Mouse (Mus musculus): ENCODE measurements around the gene Gse1.
"Not testable (repeated sequence)": the region's sequence is repeated elsewhere in the genome, so short reads cannot be mapped to it uniquely, and the experiment has no call there.

Gene Gse1

DNA sequence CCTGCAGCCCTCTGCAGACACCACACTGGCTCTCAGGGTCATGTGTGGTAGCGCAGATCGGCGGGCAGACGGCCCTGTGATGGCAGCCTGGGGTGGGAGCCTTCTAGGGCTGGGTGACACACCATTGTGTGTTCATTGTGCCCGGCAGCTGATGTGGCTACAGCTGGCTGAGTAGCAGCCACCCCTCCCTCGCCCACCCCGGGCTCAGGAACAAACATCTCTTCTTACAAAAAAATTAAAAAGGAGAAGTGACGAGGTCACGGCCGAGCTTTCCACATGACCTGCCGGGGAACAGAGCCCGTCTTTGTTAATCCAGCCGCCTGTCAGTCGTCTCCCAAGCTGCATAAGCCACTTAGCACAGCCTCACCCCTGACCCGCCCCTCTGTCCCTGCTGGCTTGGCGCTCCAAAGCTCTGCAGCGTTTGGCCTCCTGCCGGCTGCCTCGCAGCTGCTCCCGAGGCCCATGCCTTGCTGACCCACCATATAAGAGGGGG lies 94.7 kb downstream of the Gse1 start:
- peak; percentile 62 to 78 for DNase-seq (ENCODE audit: low spot score in 2 of 2)

DNA sequence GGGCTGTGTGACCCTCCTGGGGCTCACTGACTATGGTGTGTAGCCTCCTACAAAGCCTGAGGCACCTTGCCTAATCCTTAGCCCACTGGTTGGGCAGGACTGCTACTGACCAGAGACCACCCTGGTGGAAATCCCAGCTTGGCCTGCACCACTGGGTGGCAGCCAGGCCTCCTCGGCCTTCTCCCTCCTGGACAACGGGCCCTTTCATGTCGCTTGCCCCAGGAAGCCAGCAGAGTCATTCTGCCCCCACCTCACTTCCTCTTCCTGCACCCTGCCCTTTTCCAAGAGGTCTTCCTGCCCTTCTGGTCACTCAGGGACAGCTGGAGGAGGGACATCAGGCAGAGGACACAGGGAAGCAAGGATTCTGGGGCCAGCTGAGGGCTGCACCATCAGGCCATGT lies 96.3 kb downstream of the Gse1 start:
- DNase-seq (ENCODE audit: low spot score in 2 of 2): no peak

DNA sequence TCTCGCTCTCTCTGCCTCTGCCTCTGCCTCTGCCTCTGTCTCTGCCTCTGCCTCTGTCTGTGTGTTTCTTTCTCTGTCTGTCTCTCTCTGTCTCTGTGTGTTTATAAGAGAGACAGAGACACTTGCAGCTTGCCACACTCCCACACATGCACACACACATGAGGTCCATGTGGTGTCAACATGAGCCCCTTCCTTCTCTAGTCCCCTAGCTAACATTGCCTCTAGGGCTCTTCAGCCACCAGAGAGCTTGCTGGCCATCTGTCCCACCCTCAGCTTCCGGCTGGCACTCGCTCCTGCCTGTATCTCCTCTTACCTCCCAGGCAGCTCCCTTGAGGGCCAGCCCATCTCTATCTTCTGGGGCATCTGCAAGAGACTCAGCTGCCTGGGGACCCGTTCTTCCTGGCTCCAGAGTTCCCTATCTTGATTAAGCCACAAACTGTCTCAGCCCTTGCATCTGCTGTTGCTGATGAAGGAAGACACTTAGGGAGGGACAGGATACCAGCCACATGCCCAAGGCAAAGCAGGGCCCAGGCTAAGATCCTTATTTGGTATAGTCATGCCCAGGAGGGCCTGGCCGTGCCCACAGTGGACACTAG lies 97.0 kb downstream of the Gse1 start:
- no peak for DNase-seq (ENCODE audit: low spot score in 2 of 2)

DNA sequence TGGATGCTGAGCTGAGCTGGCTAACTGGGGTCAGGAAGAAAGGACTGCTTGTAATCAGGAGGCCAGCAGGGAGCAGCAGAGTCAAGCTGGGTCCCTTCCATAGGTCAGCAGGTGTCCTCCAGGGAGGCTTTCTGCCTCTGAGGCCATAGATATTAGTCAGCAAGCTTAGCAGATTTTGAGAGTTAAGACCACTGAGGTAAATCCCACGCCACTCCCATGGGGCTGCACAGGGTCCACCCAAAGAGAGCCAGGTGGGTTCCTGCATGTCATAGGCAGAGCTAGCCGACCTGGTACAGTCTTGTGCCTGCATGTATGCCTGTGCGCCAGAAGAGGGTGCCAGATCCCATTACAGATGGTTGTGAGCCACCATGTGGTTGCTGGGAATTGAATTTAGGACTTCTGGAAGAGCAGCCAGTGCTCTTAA lies 98.9 kb downstream of the Gse1 start:
- DNase-seq (ENCODE audit: low spot score in 2 of 2): peak; percentile 65 to 78

DNA sequence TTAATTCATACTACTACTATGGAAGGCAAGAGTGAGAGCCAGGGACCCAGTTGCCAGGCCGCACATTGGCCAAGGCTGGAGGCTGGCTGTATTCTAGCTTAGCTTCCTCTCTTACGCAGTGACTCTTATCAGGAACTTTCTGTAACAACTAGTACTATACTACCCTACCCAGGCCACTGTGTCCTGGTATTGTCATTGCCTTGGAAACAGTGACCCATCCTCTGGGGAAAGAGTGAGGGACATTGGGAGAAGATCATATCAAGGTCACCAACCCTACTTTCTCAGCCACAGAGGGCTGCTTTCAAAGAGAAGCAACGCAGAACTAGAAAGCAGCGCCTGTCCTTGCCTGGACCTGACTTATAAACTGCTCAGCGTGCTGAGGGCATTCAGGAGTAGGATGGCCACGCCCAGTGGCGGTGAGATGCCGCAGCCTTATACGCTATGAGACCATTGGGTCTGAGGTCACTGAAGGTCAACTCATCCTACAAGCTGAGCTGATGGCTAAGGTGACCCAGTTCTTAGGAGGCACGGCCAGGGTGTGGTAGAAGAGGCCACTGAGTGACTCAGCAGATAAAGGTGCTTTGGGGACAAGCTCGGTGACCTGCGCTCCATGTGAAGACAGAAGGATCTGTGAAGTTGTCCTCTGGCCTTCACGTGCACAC lies 100.2 kb downstream of the Gse1 start:
- DNase-seq (ENCODE audit: low spot score in 2 of 2): no peak

DNA sequence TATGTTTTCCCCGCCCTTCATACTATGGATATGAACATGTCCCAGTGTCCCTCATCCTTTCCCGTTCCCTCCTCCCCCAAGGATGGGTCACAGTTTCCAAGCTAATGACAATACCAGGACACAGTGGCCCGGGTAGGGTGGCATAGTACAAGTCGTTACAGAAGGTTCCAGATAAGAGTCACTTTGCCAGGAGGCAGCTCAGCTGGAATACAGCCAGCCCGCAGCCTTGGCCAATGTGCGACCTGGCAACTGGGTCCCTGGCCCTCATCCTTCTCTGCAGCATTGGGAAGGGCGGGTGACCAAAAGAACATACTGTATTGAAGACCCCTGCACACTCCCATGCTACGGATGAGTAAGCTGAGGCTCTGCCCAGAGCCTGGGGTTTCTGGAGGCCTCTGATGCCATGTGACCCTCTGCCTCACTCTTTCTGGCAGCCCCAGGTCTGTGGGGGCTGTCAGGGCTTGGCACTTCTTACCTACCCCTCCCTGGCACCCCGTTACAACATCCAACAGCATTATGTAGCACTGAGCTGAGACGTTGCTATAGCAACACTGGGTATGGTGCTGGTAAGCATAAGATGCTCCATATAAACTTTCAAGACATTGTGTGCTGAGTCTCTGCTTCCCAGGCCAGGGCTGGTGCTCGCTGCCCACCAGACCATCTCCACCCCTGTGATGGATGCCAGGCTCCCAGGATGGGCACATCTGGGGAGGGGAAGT lies 100.9 kb downstream of the Gse1 start:
- peak in 1 of 2 experiments; percentile 59 for DNase-seq (ENCODE audit: low spot score in 2 of 2)

DNA sequence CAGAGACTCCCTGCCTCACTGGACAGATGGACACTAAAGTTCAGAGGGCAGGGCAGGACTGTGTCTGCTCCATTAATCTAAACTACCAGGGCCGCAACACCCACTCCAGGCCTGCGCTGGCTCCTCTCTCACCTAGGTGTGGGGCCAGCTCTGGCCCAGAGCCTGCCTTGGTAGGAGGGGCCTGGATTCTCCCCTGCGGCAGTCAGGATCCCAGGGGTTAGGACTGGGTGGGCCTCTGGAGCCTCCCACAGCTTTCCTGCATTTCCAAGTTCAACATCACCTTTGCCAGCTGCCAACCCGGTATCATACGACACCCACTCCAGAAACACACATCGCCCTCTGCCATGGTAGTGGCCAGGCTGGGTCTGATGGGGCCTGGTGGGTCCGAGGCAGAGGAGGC lies 102.8 kb downstream of the Gse1 start:
- no peak for DNase-seq (ENCODE audit: low spot score in 2 of 2)

DNA sequence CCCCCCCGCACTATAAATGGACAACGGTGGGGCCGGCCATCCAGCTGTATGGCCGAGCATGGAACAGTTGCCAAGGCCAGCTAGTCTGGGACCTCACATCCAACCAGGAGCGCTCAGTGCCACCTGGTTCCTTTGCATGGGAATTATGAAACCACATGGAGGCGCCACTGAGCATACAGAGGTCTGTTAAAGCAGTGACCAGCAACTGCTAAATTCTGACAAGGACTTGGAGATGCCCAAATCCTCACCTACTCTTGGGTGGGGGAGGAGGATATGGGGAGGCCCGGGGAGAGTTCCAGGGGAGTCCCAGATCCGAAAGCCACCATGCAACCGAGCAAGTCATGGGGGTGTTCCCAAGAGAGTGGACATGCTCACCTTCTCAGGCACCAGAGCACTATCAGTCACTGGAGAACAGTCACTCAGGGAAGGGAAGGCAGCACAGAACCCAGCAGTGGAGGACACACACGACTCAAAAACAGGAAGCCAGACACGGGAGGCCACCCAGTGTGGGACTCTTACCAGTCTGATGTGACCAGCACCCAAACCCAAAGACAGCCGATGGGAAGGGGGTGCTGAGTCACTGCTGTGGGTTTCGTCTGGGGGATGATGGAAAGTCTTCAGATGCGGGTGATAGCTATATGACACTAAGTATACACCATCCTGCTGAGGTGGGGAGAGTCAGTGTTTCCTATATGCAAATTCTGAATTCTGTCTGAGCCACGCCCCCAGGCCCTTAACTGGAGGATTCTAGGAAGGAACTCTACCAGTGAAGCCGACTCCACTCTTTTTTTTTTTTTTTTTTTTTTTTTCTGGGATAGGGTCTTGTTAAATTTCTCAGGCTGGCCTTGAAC lies 104.3 kb downstream of the Gse1 start:
- DNase-seq (ENCODE audit: low spot score in 2 of 2): peak; percentile 59 to 81

DNA sequence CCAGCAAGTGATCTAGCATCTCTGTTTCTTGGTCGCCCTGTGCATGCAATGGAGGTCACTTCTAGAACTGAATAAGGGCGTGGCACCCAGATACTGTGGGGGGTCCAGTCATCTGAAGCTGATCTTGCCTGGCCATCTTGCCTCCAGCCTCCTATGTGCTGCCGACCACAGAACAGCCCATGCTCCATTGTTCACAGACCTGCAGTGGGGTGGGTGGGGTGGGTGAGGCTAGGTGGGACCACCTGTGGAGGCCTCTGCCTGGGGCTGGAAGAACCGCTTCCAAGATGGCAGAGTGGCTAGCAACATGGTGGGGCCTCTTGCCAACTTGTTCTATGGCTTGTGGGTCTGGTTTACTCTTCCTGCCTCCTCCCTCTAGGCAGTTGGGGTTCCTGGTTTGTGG lies 105.4 kb downstream of the Gse1 start:
- no peak for DNase-seq (ENCODE audit: low spot score in 2 of 2)

DNA sequence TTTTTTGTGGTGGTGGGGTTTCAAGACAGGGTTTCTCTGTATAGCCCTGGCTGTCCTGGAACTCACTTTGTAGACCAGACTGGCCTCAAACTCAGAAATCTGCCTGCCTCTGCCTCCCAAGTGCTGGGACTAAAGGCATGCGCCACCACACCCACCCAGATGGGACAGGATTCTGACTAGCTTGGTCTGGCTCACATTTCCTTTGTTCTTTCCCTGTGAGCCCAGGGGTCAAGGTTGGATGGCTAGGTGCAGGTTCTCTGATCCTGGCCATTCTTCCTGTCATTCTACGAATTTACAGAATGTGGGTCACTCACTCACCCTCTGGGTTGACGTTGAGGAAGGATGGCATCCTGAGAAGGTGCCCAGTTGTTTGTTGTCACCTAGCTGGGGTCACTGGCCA lies 106.0 kb downstream of the Gse1 start:
- not testable (repeated sequence) for DNase-seq (ENCODE audit: low spot score in 2 of 2)

DNA sequence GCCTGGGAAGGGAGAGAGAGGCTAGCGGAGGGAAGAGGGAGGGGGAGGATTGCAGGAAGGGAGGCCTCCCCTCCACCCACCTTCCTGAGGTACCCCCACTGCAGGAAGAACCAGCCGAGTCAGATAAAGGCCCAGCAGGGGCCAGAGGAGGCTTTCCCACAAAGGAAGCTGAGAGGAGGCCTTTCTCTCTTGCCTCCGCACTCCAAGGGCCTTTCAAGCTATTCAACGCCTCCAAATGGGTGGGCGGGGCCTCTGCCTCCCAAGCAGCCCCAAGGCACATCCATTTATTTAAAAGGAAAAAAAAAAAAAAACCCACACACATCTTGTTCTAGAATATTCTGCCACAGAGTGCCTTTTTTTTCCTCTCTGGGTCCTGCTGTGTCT lies 106.6 kb downstream of the Gse1 start:
- no peak for DNase-seq (ENCODE audit: low spot score in 2 of 2)

DNA sequence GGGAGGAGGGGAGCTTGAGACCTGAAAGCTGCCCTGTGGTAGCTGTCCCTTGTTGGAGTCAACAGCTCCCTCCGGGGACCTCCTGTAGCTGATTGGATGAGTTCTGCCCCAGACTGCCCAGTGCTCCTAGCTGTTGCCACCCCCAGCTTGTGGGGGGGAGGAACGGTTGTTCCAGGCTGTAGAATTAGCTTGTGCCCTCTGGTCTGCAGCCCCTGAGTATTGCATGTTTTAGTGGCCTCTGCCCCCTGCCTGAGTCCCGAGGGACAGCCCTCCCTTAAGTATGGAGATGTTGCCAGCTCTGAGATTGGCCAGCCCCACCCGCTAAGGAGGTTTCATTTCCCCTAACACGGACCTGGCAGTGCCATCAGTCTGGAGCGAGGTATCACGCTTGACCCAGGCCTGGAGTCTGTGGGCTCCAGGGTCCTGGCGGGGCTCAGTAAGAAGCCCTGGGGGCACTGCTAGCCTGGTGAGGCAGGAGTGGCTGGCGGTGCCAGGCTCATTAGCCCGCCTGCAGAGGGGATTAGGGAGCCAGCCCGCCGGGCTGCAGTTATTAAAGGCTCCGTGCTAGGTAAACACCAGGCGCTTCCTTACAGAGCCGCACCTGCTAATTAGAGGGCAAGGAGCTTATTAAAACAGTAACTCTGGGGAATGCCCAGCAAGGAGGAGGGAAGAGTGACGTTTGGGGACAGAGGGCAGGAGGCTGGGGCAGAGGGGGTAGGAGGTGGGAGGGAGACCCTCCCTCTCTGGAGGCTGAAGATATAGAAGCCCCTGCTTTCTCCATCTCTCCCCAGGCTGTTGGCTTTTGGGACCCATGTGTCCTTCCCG lies 107.2 kb downstream of the Gse1 start:
- DNase-seq (ENCODE audit: low spot score in 2 of 2): peak; percentile 63 to 81

DNA sequence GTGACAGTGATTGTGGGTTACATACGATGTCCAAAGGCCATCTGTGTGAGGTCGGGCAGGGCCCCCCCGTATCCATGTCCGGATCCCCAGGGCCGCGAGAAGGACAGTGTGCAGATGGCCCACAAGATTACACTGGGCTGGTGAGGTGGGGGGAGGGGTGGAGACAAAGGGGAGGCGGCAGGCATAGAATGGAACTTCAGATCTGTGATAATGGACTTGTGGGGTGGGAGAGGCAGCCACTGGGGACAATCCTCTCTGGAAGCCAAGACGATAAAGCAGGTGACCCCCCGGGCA lies 107.8 kb downstream of the Gse1 start:
- DNase-seq (ENCODE audit: low spot score in 2 of 2): no peak

DNA sequence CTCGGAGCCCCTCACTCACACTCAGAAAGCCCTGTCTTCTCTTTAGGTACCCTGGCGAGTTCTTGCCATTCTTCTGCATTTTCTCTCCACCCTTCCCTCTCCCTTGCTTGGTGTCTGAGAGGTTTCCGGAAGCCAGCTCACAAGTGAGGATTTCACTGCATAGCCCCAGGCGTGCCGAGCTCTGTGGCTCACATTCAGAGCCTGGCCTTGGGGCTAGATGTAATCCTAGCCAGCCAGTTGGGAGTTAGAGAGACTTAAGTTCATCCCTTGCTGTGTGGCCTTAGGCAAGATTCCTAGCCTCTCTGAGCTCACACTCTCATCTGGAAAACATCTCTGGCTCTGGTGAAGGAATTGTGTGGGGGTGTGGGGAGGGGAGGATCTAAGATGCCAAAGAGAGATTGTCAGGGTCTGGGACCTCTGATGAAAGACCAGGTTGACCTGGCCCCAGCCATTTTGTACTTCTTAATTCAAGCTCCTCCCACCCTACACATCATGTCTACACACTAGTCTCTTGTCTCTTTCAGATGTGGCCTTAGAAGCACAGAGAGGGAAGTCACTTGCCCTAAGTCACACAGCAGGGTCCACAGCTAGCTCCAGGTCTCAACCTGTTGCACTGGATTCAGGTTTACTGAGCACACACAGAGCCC lies 108.8 kb downstream of the Gse1 start:
- DNase-seq (ENCODE audit: low spot score in 2 of 2): no peak

DNA sequence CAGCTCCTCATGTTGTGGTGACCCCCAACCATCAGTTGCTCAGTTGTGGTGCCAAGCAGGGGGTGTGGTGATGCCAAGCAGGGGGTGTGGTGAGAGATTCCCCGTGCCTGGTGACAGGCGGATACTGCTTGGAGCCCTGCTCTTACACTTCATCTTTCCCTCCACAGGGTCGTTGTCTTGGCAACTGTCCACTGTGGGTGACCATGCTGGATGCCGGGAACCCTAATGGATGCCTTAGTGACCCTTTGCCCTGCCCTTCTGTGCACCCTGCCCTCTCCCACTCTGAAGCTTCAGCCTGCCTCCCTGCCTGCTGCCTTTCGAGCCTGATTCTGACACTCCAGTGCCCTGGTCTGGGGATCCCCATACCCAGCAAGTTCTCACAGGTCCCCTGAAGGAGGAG lies 109.4 kb downstream of the Gse1 start:
- no peak for DNase-seq (ENCODE audit: low spot score in 2 of 2)

DNA sequence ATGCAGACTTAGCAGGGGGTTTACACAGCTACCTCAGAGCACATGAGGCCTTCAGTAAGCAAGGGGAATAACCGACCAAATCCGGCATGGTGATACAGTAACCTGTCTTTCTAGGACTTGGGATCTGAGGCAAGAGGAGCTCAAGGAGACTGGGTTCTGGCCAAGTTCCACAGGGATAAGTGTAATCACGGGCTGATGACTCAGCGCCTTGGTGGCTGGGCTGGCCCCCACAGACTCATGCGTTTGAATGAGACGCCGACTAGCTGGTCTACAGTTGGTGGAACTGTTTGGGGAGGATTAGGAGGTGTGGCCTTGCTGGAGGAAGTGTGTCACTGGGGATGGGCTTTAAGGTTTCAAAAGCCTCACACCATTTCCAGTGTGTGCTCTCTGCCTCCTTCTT lies 110.4 kb downstream of the Gse1 start:
- no peak for DNase-seq (ENCODE audit: low spot score in 2 of 2)

DNA sequence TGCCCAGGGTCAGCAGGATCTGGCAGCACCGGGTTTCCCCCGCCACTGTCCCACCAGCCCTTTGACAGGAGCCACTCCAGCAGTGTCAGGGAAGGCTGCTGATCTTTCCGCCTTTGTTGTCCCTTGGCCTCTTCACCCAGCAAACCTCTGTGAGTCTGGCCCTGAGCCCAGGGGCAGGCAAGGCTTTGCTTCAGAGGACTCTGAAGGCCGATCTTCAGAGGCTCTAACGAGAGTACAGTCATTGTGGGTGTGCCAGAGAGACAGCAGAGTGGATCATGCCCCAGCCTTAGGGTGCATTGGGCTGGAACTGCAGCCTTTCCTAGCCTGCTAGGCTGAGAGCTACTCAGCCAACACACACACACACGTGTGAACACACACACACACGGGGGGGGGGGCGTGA lies 111.5 kb downstream of the Gse1 start:
- DNase-seq (ENCODE audit: low spot score in 2 of 2): no peak

DNA sequence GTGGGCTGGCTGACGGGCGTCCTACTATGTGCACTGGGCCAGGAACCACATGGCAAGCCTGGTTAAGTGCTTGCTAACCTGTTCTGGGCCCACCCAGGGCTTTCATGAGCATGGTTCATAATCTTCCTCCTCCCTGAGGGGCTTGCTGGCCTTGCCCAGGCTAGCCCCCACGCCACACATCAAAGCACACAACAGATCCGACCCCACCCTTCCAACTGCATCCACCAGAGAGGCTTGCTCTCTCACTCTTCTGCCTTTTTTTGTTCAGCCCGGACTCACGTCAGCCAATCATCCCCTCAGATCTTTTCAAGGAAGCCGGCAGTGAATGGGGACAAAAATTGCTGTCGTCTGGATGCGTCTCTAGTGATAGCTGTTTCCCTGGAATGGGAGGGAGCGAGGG lies 112.9 kb downstream of the Gse1 start:
- no peak for DNase-seq (ENCODE audit: low spot score in 2 of 2)

DNA sequence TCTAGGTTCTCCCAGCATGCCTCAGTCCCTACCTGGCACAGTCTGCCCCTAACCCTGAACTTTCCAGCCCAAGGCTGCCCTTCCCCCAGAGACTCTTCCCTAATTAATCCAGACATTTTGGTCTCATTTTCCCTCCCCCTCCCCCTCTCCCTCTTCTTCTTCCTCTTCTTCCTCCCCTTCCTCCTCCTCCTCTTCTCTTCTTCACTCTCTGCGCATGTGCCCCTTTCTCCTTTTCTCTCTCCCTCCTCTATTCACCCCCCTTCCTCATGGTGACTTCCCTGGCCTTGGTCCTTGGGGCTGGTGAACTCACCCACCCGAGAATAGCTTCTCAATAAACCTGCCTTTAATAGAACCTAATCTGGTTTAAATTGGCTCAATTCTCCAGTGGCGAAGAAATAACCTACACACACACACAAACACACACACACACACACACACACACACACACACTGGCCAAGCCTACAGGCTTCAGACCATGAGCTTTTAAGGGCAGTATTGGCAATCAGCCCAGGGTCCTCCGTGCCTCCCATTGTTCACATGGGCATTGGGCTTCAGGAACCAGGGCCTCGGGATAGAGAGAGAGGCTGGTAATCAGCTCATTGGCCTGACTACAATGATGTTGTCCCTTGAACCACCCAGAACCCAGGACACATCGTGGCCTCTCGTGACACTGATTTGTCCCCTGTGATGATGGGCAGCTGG lies 114.7 kb downstream of the Gse1 start:
- DNase-seq (ENCODE audit: low spot score in 2 of 2): no peak

DNA sequence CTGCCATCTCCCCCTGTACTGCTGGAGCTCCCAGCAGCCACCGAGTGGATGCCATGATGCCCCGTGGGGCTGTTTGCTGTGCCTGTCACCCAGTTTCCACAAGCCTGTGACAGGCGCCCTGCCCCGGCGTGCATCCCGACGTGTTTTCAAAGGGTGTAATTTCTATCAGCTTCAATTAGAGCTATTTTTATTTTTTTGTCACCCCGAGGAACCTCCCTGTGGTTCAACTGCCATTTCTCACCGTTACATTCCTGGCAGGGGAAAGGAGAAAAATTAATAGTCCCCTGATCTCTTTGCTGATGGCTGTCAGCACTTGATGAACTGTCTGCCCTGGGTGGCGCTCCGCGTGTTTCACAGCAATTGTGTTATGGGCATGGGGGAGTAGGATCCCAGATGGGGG lies 115.3 kb downstream of the Gse1 start:
- no peak for DNase-seq (ENCODE audit: low spot score in 2 of 2)

Data from spleen, postnatal 4 days (tissue).